Mouse (Mus musculus): ENCODE measurements around the gene Erlin1. TPM values are rescaled to one million over a fixed set of nuclear protein-coding genes. Genes with fewer than 3 reads are reported as not detected.
A peak's percentile ranks its signal among the peaks of the same experiment; 100 is the strongest.

Gene Erlin1
- total and polyA plus RNA-seq, 2 experiments from 2014 or later: 6.4 to 13.8 TPM

DNA sequence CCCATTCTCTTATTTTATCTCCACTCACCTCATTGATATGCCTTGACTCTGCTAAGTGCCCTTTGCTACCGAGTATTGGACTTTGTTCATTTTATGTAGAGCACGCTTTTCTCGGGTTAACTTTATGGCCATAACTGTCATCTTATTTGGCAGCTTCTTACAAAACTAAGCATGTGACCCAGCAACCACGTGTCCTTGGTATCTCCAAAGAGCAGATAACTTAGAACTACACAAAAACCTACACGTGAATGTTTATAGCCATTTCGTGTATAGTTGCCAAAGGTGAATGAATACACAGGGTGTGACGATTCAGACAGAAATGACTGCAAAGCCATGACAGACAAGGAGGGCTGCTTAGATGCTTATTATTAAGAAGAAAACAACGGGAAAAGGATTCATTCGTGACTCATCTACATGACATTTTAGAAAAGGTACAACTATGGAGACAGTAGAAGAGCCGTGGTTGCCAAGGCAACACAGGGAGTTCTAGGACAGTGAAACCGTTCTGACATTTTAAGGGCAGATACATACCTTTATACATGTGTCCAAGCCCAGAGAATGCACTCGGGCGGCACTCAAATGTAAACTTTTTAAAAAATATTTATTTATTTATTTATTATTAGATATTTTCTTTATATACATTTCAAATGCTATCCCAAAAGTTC lies 44.5 kb downstream of the Erlin1 start:
- H3K4me3 ChIP-seq (ENCODE audit: low read length): no peak overlapping the region
- 87% methylated on average over 13 of the region's 13 CpGs for WGBS
- H3K27ac ChIP-seq: no peak overlapping the region
- ATAC-seq (no peak), DNase-seq (ENCODE audit: low spot score) (no peak)
- H3K9me3 ChIP-seq (ENCODE audit: low read length): no peaks in the 10 kb centered on the region
- no peak for TF ChIP-seq CTCF (IDR thresholded peaks at IDR 0.05; ENCODE audit: low read depth)
- no peaks in the 10 kb centered on the region for H3K27me3 ChIP-seq (ENCODE audit: insufficient read depth, low read length)
- H3K4me2 ChIP-seq (ENCODE audit: low read depth, low read length): no peak overlapping the region
- no peak overlapping the region for H3K9ac ChIP-seq (replicated peaks; ENCODE audit: low read length)
- no peaks in the 10 kb centered on the region for H3K4me1 ChIP-seq (ENCODE audit: insufficient read depth, low read length)
- no peaks in the 10 kb centered on the region for H3K36me3 ChIP-seq (ENCODE audit: insufficient read depth, low read length)

DNA sequence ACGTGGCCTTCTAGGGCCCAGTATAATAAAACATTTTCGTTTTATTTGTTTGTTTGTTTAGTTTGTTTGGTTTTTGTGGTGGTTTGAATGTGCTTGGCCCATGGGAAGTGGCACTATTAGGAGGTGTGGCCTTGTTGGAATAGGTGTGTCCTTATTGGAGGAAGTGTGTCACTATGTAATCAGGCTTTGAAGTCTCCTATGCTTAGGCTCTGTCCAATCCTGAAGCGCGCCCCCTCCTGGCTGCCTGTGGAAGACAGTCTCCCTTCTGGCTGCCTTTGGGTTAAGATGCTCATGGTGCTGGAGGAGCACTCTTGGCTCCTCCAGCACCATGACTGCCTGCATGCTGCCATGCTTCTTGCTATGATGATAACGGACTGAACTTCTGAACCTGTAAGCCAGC lies 46.5 kb downstream of the Erlin1 start:
- DNase-seq (ENCODE audit: low spot score) (no peak), ATAC-seq (no peak)
- 60% methylated on average over 5 of the region's 5 CpGs for WGBS
- Histone ChIP-seq H3K27me3 (ENCODE audit: insufficient read depth, low read length) (no peaks in the 10 kb centered on the region), H3K9me3 (ENCODE audit: low read length) (no peaks in the 10 kb centered on the region), H3K9ac (replicated peaks; ENCODE audit: low read length) (no peak overlapping the region), H3K4me3 (ENCODE audit: low read length) (no peak overlapping the region), H3K27ac (no peak overlapping the region), H3K36me3 (ENCODE audit: insufficient read depth, low read length) (no peaks in the 10 kb centered on the region), H3K4me2 (ENCODE audit: low read depth, low read length) (no peak overlapping the region), H3K4me1 (ENCODE audit: insufficient read depth, low read length) (no peaks in the 10 kb centered on the region)
- 0 out of 2 replicates have a peak, but pooled peaks have one; percentile 16 for TF ChIP-seq CTCF (IDR thresholded peaks at IDR 0.05; ENCODE audit: low read depth)

DNA sequence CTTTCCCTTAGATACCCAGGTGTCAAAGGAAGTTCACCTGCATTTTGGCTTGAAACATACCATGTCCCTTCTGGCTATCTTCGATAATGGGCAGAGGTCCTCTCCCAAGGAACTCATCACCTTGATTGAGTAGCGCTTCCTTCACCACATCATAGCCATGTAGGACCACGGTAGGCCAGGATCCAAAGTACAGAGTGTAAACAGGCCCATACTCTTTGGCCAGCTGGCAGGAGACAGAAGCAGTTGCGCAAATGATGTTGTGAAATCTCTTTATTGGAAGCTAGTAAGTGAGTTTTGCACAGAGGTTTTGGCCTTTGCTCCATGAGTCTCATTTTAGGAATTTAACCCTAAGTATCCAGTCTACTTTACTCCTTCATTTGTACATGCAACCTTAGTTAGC lies 48.1 kb downstream of the Erlin1 start:
- 92% methylated on average over 4 of the region's 4 CpGs for WGBS
- Histone ChIP-seq H3K27me3 (ENCODE audit: insufficient read depth, low read length) (no peaks in the 10 kb centered on the region), H3K27ac (no peak overlapping the region), H3K4me1 (ENCODE audit: insufficient read depth, low read length) (no peaks in the 10 kb centered on the region), H3K9me3 (ENCODE audit: low read length) (no peaks in the 10 kb centered on the region), H3K4me3 (ENCODE audit: low read length) (no peak overlapping the region), H3K36me3 (ENCODE audit: insufficient read depth, low read length) (no peaks in the 10 kb centered on the region), H3K9ac (replicated peaks; ENCODE audit: low read length) (no peak overlapping the region), H3K4me2 (ENCODE audit: low read depth, low read length) (no peak overlapping the region)
- no peak for TF ChIP-seq CTCF (IDR thresholded peaks at IDR 0.05; ENCODE audit: low read depth)
- ATAC-seq (no peak), DNase-seq (ENCODE audit: low spot score) (no peak)

DNA sequence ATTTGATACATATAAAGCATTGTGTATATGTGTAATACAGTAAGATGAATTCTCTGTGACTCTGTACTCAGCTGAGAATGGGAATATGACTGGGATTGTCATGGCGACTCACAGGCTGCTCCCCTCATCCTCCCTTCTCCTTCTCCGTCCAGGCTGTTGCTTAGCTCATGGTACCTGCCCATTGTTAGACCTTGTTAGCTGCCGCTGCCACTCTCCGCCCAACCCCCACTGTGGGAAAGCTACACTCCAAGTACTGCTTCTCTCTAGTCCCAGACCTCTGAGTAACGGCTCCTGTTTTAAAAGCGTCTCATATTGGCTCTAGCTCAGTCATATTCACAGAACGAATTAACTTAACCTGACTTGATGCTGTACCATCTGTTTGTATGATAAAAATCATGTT lies 49.8 kb downstream of the Erlin1 start:
- Histone ChIP-seq H3K27me3 (ENCODE audit: insufficient read depth, low read length) (no peaks in the 10 kb centered on the region), H3K36me3 (ENCODE audit: insufficient read depth, low read length) (no peaks in the 10 kb centered on the region), H3K4me3 (ENCODE audit: low read length) (no peak overlapping the region), H3K9me3 (ENCODE audit: low read length) (no peaks in the 10 kb centered on the region), H3K4me1 (ENCODE audit: insufficient read depth, low read length) (no peaks in the 10 kb centered on the region), H3K4me2 (ENCODE audit: low read depth, low read length) (no peak overlapping the region), H3K9ac (replicated peaks; ENCODE audit: low read length) (no peak overlapping the region), H3K27ac (no peak overlapping the region)
- no peak for TF ChIP-seq CTCF (IDR thresholded peaks at IDR 0.05; ENCODE audit: low read depth)
- WGBS: 61% methylated on average over 7 of the region's 7 CpGs
- no peak for DNase-seq (ENCODE audit: low spot score)
- ATAC-seq: no peak

DNA sequence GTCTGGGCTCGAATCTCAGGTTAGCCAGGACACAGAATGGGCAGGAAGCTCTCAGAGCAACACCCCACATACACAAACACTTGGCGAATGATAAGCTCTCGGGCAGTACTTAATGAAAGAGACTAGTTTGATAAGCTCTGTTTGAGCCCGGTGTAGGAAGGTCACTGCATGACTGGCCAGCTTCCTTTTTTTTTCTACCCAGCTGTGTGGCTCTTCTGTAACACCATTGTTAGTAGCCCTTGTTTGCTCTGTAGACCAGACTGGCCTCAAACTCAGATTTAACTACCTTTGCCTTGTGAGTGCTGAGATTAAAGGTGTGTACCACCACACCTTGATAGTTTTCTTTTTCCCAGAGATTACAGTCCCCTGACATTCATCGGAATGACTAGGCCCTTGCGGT lies 55.7 kb downstream of the Erlin1 start:
- H3K4me1 ChIP-seq (ENCODE audit: insufficient read depth, low read length): no peaks in the 10 kb centered on the region
- H3K4me3 ChIP-seq (ENCODE audit: low read length): no peak overlapping the region
- no peaks in the 10 kb centered on the region for H3K36me3 ChIP-seq (ENCODE audit: insufficient read depth, low read length)
- DNase-seq (ENCODE audit: low spot score) (no peak), ATAC-seq (no peak)
- TF ChIP-seq CTCF (IDR thresholded peaks at IDR 0.05; ENCODE audit: low read depth): no peak
- H3K4me2 ChIP-seq (ENCODE audit: low read depth, low read length): no peak overlapping the region
- 88% methylated on average over 6 of the region's 6 CpGs for WGBS
- no peaks in the 10 kb centered on the region for H3K27me3 ChIP-seq (ENCODE audit: insufficient read depth, low read length)
- H3K27ac ChIP-seq: no peak overlapping the region
- no peaks in the 10 kb centered on the region for H3K9me3 ChIP-seq (ENCODE audit: low read length)
- H3K9ac ChIP-seq (replicated peaks; ENCODE audit: low read length): no peak overlapping the region

DNA sequence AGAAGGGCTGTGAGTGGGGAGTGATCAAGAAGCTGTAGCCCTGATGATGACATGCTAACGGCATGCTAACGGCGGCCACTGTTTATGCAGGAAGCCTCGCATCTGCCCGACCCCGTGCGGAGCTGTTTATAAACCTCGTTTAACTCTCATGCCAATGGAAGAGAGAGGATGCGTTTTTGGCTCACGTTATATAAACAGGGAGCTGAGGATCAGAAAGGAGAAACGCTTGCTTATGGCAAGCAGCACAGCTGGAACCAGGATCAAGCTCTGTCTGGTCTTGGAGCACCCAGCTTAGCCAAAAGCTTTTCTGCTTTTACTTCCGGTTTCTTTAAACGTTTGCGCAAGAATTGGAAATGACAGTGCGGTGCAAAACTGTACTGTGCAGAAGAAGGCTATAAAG lies 60.8 kb downstream of the Erlin1 start:
- Histone ChIP-seq H3K27ac (no peak overlapping the region), H3K9ac (replicated peaks; ENCODE audit: low read length) (no peak overlapping the region), H3K4me2 (ENCODE audit: low read depth, low read length) (no peak overlapping the region), H3K9me3 (ENCODE audit: low read length) (no peaks in the 10 kb centered on the region), H3K27me3 (ENCODE audit: insufficient read depth, low read length) (no peaks in the 10 kb centered on the region), H3K36me3 (ENCODE audit: insufficient read depth, low read length) (no peaks in the 10 kb centered on the region), H3K4me3 (ENCODE audit: low read length) (no peak overlapping the region), H3K4me1 (ENCODE audit: insufficient read depth, low read length) (no peaks in the 10 kb centered on the region)
- no peak for ATAC-seq
- DNase-seq (ENCODE audit: low spot score): no peak
- no peak for TF ChIP-seq CTCF (IDR thresholded peaks at IDR 0.05; ENCODE audit: low read depth)
- WGBS: 71% methylated on average over 15 of the region's 15 CpGs

DNA sequence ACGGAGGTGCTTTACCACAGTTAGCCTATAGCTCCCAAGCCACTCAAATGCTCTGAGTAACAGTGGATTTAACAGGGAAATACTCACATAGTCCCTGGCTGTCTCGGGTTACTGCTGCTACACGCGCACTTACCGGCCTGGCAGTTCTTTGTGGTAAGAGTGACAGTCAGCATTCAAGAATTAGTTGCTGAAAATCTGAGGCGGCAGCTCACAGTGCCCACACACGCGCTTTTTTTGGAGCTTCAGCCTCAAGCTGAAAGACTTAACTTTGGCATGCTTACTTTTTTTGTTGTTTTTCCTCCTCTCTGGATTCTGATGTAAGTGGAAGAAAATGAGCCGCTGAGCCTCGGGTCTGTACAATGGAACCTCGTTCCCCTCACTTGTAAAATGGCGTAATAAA lies 62.4 kb downstream of the Erlin1 start:
- ATAC-seq: no peak
- Histone ChIP-seq H3K27me3 (ENCODE audit: insufficient read depth, low read length) (no peaks in the 10 kb centered on the region), H3K9ac (replicated peaks; ENCODE audit: low read length) (no peak overlapping the region), H3K36me3 (ENCODE audit: insufficient read depth, low read length) (no peaks in the 10 kb centered on the region), H3K27ac (no peak overlapping the region), H3K4me1 (ENCODE audit: insufficient read depth, low read length) (no peaks in the 10 kb centered on the region), H3K4me3 (ENCODE audit: low read length) (no peak overlapping the region), H3K9me3 (ENCODE audit: low read length) (no peaks in the 10 kb centered on the region), H3K4me2 (ENCODE audit: low read depth, low read length) (no peak overlapping the region)
- 66% methylated on average over 12 of the region's 12 CpGs for WGBS
- TF ChIP-seq CTCF (IDR thresholded peaks at IDR 0.05; ENCODE audit: low read depth): no peak
- DNase-seq (ENCODE audit: low spot score): no peak
